Mouse (Mus musculus): ENCODE measurements around the gene Tmem232. TPM values are rescaled to one million over a fixed set of nuclear protein-coding genes. Genes with fewer than 3 reads are reported as not detected.
A peak's percentile ranks its signal among the peaks of the same experiment; 100 is the strongest.

The Tmem232 gene
- not detected in 2 replicates for polyA plus RNA-seq (2012; rRNA removed)

DNA sequence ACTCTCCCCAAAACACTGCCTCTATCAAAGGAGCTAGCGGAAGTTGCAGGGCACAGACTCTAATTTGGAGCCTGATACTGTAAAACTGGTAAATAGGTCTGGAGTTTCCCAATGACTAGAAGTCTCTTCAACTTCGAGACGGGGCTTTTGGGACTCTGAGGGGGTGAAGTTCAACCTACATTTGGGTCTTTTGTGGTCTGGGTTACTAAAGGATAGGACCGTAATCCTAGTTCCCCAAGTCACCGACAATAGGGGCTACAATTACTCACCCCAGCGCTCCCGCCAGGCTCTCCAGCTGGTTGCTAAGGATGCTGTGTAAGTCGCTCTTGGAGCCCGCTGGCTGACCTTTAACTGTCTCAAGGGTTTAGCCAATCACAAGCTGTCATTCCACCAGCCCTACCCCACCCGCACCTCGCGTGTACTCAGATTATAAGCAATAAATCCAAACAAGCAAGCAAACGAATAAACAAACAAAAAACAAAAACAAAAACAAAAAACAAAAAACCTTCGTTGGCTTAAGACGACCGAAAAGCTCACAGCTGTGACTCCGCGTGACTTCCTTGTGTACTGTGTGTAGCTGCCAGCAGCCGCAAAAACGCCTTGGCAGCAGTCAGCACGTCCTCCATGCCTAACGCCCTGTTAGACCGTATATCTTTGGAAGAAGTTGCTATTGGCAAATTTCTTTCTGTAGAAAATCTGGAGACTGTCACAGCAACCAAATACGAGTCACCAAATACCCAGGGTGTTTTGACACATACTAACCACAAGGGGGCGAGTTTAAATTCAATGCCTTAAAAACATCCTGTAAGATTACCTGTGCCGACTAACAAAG lies at the start of gene Tmem232:
Tmem232 (minus strand) TSS at position 342 of the 832 bp plus-strand sequence.
- Histone ChIP-seq H3K27ac (ENCODE audit: insufficient read depth, low read depth, low read length) (no peak within 1 kb of the TSS), H3K36me3 (ENCODE audit: control insufficient read depth, insufficient read depth, low read length) (no peaks in the 10 kb centered on the region), H3K27me3 (ENCODE audit: control insufficient read depth, insufficient read depth, low read length) (no peaks in the 10 kb centered on the region), H3K4me3 (ENCODE audit: low read depth, low read length) (peak within 1 kb of the TSS; percentile 36), H3K4me1 (ENCODE audit: control insufficient read depth, insufficient read depth, insufficient read length, low read length) (no peaks in the 10 kb centered on the region)
- 12% methylated on average over 26 of the region's 26 CpGs for WGBS
- TF ChIP-seq POLR2A (IDR thresholded peaks at IDR 0.05; ENCODE audit: low read depth, low read length) (no peak), CTCF (IDR thresholded peaks at IDR 0.05; ENCODE audit: extremely low read depth, insufficient read length, insufficient replicate concordance, low read depth, low read length) (peak; percentile 48; the same call in 1 of the 2 replicates)

GRCm38 (mm10) chr17:65586892-65587291 lies 46.3 kb upstream of the Tmem232 start:
- TF ChIP-seq POLR2A (IDR thresholded peaks at IDR 0.05; ENCODE audit: low read depth, low read length) = no peak
- no peak for TF ChIP-seq CTCF (IDR thresholded peaks at IDR 0.05; ENCODE audit: extremely low read depth, insufficient read length, insufficient replicate concordance, low read depth, low read length)
- 51% methylated on average over 3 of the region's 3 CpGs for WGBS

DNA sequence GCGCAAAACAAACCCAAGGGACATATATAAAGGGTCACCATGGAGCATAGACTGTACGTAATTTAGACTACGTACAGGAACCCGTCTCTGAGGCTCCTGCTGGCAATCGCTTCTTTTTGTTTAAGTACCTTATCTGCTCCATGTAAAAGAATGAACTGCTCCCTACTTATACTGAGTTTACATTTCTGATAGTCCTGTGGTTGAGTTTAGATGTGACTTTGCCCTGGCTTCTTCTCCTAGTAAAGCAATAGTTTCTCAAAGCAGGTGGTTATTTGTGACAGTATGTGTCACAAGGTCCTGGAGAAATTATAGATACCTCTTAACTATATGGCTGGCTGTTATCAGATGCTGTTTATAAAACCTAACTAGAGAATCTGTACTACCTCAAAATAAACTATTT lies 40.9 kb upstream of the Tmem232 start:
- no peak for TF ChIP-seq POLR2A (IDR thresholded peaks at IDR 0.05; ENCODE audit: low read depth, low read length)
- Histone ChIP-seq H3K27ac (ENCODE audit: insufficient read depth, low read depth, low read length) (no peak overlapping the region), H3K4me3 (ENCODE audit: low read depth, low read length) (no peak overlapping the region), H3K36me3 (ENCODE audit: control insufficient read depth, insufficient read depth, low read length) (peaks cover 30% of the 10 kb centered on the region), H3K27me3 (ENCODE audit: control insufficient read depth, insufficient read depth, low read length) (no peaks in the 10 kb centered on the region), H3K4me1 (ENCODE audit: control insufficient read depth, insufficient read depth, insufficient read length, low read length) (no peaks in the 10 kb centered on the region)
- 77% methylated on average over 5 of the region's 5 CpGs for WGBS

More at GRCm38 (mm10) chr17:65586892-65587291, 46.3 kb upstream of the Tmem232 start:
- Histone ChIP-seq H3K36me3 (ENCODE audit: control insufficient read depth, insufficient read depth, low read length) (peaks cover 25% of the 10 kb centered on the region), H3K4me3 (ENCODE audit: low read depth, low read length) (no peak overlapping the region), H3K27me3 (ENCODE audit: control insufficient read depth, insufficient read depth, low read length) (no peaks in the 10 kb centered on the region), H3K27ac (ENCODE audit: insufficient read depth, low read depth, low read length) (no peak overlapping the region), H3K4me1 (ENCODE audit: control insufficient read depth, insufficient read depth, insufficient read length, low read length) (no peaks in the 10 kb centered on the region)

GRCm38 (mm10) chr17:65579766-65580165 lies 39.2 kb upstream of the Tmem232 start:
- WGBS = 85% methylated on average over 7 of the region's 7 CpGs
- H3K4me1 ChIP-seq (ENCODE audit: control insufficient read depth, insufficient read depth, insufficient read length, low read length) = no peaks in the 10 kb centered on the region
- H3K27me3 ChIP-seq (ENCODE audit: control insufficient read depth, insufficient read depth, low read length) = no peaks in the 10 kb centered on the region
- peaks cover 27% of the 10 kb centered on the region for H3K36me3 ChIP-seq (ENCODE audit: control insufficient read depth, insufficient read depth, low read length)
- H3K4me3 ChIP-seq (ENCODE audit: low read depth, low read length) = no peak overlapping the region
- H3K27ac ChIP-seq (ENCODE audit: insufficient read depth, low read depth, low read length) = no peak overlapping the region
- TF ChIP-seq CTCF (IDR thresholded peaks at IDR 0.05; ENCODE audit: extremely low read depth, insufficient read length, insufficient replicate concordance, low read depth, low read length) = no peak
- no peak for TF ChIP-seq POLR2A (IDR thresholded peaks at IDR 0.05; ENCODE audit: low read depth, low read length)

DNA sequence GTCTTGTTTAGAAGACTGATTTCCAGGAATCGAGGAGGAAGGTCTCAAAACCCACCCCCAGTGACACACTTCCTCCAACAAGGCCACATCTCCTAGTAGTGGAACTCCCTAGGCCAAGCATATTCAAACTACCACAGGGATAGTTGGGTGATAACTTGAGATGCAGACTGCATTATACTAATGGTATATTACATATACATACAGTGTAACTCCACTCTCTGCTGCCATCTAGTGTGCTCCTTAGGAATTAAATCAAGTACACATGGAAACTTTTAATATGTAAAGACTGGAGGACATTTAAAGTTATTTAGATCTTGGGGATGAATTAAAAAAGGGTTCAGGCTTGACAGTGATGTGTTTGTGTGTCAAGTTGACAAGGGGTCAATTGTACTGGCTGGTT lies 34.8 kb upstream of the Tmem232 start:
- no peak for TF ChIP-seq CTCF (IDR thresholded peaks at IDR 0.05; ENCODE audit: extremely low read depth, insufficient read length, insufficient replicate concordance, low read depth, low read length)
- no peak for TF ChIP-seq POLR2A (IDR thresholded peaks at IDR 0.05; ENCODE audit: low read depth, low read length)
- Histone ChIP-seq H3K36me3 (ENCODE audit: control insufficient read depth, insufficient read depth, low read length) (peaks cover 14% of the 10 kb centered on the region), H3K4me3 (ENCODE audit: low read depth, low read length) (no peak overlapping the region), H3K27ac (ENCODE audit: insufficient read depth, low read depth, low read length) (no peak overlapping the region), H3K4me1 (ENCODE audit: control insufficient read depth, insufficient read depth, insufficient read length, low read length) (no peaks in the 10 kb centered on the region), H3K27me3 (ENCODE audit: control insufficient read depth, insufficient read depth, low read length) (no peaks in the 10 kb centered on the region)
- WGBS = 80% methylated on average over 1 of the region's 1 CpGs

DNA sequence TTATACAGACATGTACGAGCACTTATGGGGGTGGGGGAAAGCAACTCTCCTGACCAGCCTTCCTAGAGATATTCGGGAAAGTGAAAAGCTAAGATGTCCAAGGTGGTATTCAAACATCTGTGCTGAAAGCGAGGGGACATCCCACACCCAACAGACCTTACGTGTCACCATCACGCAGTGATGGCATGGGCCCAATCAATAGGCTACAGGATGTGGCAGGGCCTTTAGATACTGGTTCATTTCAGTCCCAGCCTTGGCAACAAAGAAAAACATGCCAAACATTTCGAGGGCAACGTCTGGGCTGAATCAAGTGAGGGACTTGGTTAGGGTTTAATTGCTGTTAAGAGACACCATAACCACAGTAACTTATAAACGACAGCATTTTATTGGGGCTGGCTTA lies 34.3 kb upstream of the Tmem232 start:
- no peaks in the 10 kb centered on the region for H3K27me3 ChIP-seq (ENCODE audit: control insufficient read depth, insufficient read depth, low read length)
- H3K36me3 ChIP-seq (ENCODE audit: control insufficient read depth, insufficient read depth, low read length) = peaks cover 12% of the 10 kb centered on the region
- no peak for TF ChIP-seq CTCF (IDR thresholded peaks at IDR 0.05; ENCODE audit: extremely low read depth, insufficient read length, insufficient replicate concordance, low read depth, low read length)

GRCm38 (mm10) chr17:65571866-65572265 lies 31.3 kb upstream of the Tmem232 start:
- H3K27me3 ChIP-seq (ENCODE audit: control insufficient read depth, insufficient read depth, low read length) = no peaks in the 10 kb centered on the region
- no peak overlapping the region for H3K27ac ChIP-seq (ENCODE audit: insufficient read depth, low read depth, low read length)
- 69% methylated on average over 9 of the region's 9 CpGs for WGBS
- TF ChIP-seq POLR2A (IDR thresholded peaks at IDR 0.05; ENCODE audit: low read depth, low read length) (no peak), CTCF (IDR thresholded peaks at IDR 0.05; ENCODE audit: extremely low read depth, insufficient read length, insufficient replicate concordance, low read depth, low read length) (no peak)
- no peak overlapping the region for H3K4me3 ChIP-seq (ENCODE audit: low read depth, low read length)
- H3K4me1 ChIP-seq (ENCODE audit: control insufficient read depth, insufficient read depth, insufficient read length, low read length) = no peaks in the 10 kb centered on the region
- no peaks in the 10 kb centered on the region for H3K36me3 ChIP-seq (ENCODE audit: control insufficient read depth, insufficient read depth, low read length)

More for the DNA sequence above, 34.3 kb upstream of the Tmem232 start:
- Histone ChIP-seq H3K27ac (ENCODE audit: insufficient read depth, low read depth, low read length) (no peak overlapping the region), H3K4me1 (ENCODE audit: control insufficient read depth, insufficient read depth, insufficient read length, low read length) (no peaks in the 10 kb centered on the region), H3K4me3 (ENCODE audit: low read depth, low read length) (no peak overlapping the region)
- 67% methylated on average over 8 of the region's 8 CpGs for WGBS

Data from small intestine, adult 2 months (tissue).